Mouse (Mus musculus) stomach, postnatal 0 days (tissue): Measurements from ENCODE around the gene Ccdc155.

ENCODE experiments used
- CTCF ChIP-seq: IDR thresholded peaks from 2 replicates; pipeline ENCODE4 v1.5.1; 2016; ENCODE audit warnings: antibody characterized with exemption, low read depth, mild to moderate bottlenecking, moderate library complexity
- EP300 ChIP-seq: optimal IDR thresholded peaks from 2 replicates; pipeline ENCODE3; 2016; ENCODE audit warnings: antibody characterized with exemption

DNA sequence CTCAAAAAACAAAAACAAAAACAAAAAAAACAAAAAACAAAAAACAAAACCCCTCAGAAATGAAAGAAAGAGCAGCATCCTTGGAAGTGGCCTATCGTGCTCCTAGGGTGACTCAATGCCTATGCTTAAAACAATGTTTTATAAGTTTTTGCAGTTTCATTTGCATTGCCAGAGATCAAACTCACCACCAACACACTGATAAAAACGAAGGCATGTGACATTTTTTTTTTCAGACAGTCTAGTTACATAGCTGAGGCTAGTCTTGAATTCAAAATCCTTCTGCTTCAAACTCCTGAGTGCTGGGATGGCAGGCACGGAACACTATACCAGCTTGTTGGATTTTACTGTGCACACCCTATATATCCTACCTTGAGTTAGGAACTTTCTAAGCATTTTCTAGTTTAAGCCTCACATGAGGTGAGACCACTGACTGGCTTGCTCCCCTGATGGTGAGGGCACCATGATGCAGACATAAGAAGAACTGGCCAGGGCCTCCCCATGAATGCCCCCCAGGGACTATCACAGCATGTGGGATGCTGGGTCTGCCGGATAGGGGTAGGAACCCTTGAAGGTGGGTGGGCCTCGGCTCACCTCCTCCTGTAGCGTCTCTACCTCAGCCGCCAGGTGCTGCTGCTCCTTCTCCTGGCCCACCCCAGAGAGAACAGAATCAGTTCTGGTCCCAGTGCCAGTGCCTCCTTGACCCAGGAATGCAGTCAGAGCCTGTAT lies 11.9 kb downstream of the Ccdc155 start:
- TF ChIP-seq CTCF (no peak), EP300 (no peak)
